Comparison of ENCODE assay signal across 11 mouse cellular contexts in genomic region chr1:167365808-167366207, GRCm38 (mm10). TPM values are rescaled to one million over a fixed set of nuclear protein-coding genes. Genes with fewer than 3 reads are reported as not detected.
DNase-seq lines count a peak whose midpoint lies in the region; ATAC-seq lines count a peak whose summit lies in the region.
"Had no signal": no experiment of that assay in that cellular context is flagged by ENCODE, and none has a peak within 500 bp of the region (broad histone marks: within the 10 kb centered on the region; RNA-seq: fewer than 3 reads in every experiment).

No protein-coding gene starts in this region.

- 87% methylated on average over 7 of the region's 7 CpGs for WGBS in kidney, embryonic 15.5 days

- ATAC-seq in kidney, embryonic 15.5 days (replicated peaks; ENCODE audit: low FRiP score), result no peak
- ATAC-seq: forebrain, embryonic 14.5 days had no signal

- intact Hi-C loops in heart, postnatal 10 days (cut with DNase I), result no loop called here

- DNase-seq in adrenal gland, adult 2 months, result peak; percentile 52
- no peak for DNase-seq in adrenal gland, postnatal 4 days (ENCODE audit: low spot score in 2 of 2)
- DNase-seq in kidney, adult 18-20 months, result peak; percentile 71
- DNase-seq in heart, postnatal 10 days, result peak; percentile 63 to 71
- DNase-seq in kidney, postnatal 4 days, result peak; percentile 11 to 41
- no peak for DNase-seq in urinary bladder, postnatal 14 days (ENCODE audit: low spot score)
- DNase-seq in right cerebral cortex, postnatal 10 days (ENCODE audit: low spot score in 2 of 2), result no peak
- DNase-seq: cerebellum, postnatal 25 days; layer of hippocampus, postnatal 36 days had no signal

- H3K4me3 ChIP-seq in kidney, embryonic 15.5 days (replicated peaks), result no peak overlapping the region

- no peak overlapping the region for H3K9ac ChIP-seq in kidney, embryonic 15.5 days

- H3K4me1 ChIP-seq in kidney, embryonic 15.5 days, result no peaks in the 10 kb centered on the region

- no peaks in the 10 kb centered on the region for H3K27me3 ChIP-seq in kidney, embryonic 15.5 days

- no peak overlapping the region for H3K27ac ChIP-seq in kidney, embryonic 15.5 days

- H3K9me3 ChIP-seq in kidney, embryonic 15.5 days (replicated peaks), result no peaks in the 10 kb centered on the region

- no peak overlapping the region for H3K4me2 ChIP-seq in kidney, embryonic 15.5 days

- peaks cover 42% of the 10 kb centered on the region for H3K36me3 ChIP-seq in kidney, embryonic 15.5 days

RNA-seq across cellular contexts. Expression of gene Aldh9a1, which starts 16.0 kb away (rescaled TPM):
- 10 to 100 TPM; 77.1 to 84.8 TPM for total RNA-seq in adrenal gland, adult 2 months (2021)
- 62.4 and 62.8 TPM in 2 replicates for polyA plus RNA-seq in adrenal gland, adult 2 months (2012; rRNA removed)
- total RNA-seq in adrenal gland, postnatal 4 days (2021), result 10 to 100 TPM; 72.1 to 74.5 TPM
- polyA plus RNA-seq in kidney, embryonic 15.5 days (2015; fragmentation: Nextera tagmentation; extraction: Ambion mirVana), result 51.0 and 56.6 TPM in 2 replicates
- total RNA-seq in heart, postnatal 10 days (2021), result 10 to 100 TPM; 29.1 to 34.2 TPM

RNA-seq across cellular contexts. Expression of gene Mgst3, which starts 27.8 kb away (rescaled TPM):
- 10 to 100 TPM; 79.0 to 84.2 TPM for total RNA-seq in adrenal gland, adult 2 months (2021)
- 298 and 342 TPM in 2 replicates for polyA plus RNA-seq in adrenal gland, adult 2 months (2012; rRNA removed)
- 10 to 100 TPM; 67.2 to 77.2 TPM for total RNA-seq in adrenal gland, postnatal 4 days (2021)
- polyA plus RNA-seq in kidney, embryonic 15.5 days (2015; fragmentation: Nextera tagmentation; extraction: Ambion mirVana), result 45.8 and 47.9 TPM in 2 replicates
- 100 to 1,000 TPM; 191 to 207 TPM for total RNA-seq in heart, postnatal 10 days (2021)

RNA-seq across cellular contexts. Expression of gene Tmco1, which starts 57.6 kb away (rescaled TPM):
- 100 to 1,000 TPM; 141 to 146 TPM for total RNA-seq in adrenal gland, adult 2 months (2021)
- polyA plus RNA-seq in adrenal gland, adult 2 months (2012; rRNA removed), result 58.7 and 83.4 TPM in 2 replicates
- total RNA-seq in adrenal gland, postnatal 4 days (2021), result 100 to 1,000 TPM; 102 to 104 TPM
- polyA plus RNA-seq in kidney, embryonic 15.5 days (2015; fragmentation: Nextera tagmentation; extraction: Ambion mirVana), result 98.1 and 106 TPM in 2 replicates
- 10 to 100 TPM; 84.6 to 94.3 TPM for total RNA-seq in heart, postnatal 10 days (2021)

Comparison
In these comparisons a context has a peak if more than half of its experiments do, and no peak if none do; other contexts are left out.
1. DNase-seq: peak in adrenal gland, adult 2 months (single experiment), kidney, adult 18-20 months (single experiment), heart, postnatal 10 days (2 of 2) and kidney, postnatal 4 days (2 of 2); none in adrenal gland, postnatal 4 days (0 of 2), urinary bladder, postnatal 14 days (single experiment) and right cerebral cortex, postnatal 10 days (0 of 2).